Comparison of ENCODE assay signal across 12 mouse cellular contexts in the genomic region with DNA sequence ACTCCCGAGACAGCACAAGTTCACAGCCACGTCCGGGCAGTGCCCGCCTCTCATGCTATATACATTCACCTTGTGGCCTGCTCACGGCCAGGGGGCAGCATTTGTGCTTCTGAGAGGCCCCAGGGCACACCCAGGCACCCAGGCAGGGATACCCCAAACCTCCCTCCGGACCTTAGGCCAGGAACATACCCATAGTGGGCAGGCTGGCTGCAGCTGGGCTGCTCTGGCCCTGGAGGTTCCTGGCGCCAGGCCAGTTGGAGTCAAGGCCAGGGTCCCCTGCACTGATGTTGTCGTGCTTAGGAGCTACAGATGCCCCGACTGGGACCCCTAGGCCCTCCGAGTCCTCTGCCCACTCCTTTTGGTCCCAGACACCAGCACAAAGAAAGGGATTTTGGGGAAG. TPM values are rescaled to one million over a fixed set of nuclear protein-coding genes. Genes with fewer than 3 reads are reported as not detected.
A peak's percentile ranks its signal among the peaks of the same experiment; 100 is the strongest.
DNase-seq lines count a peak whose midpoint lies in the region; ATAC-seq and TF ChIP-seq lines count a peak whose summit lies in the region.
"Had no signal": no experiment of that assay in that cellular context is flagged by ENCODE, and none has a peak within 500 bp of the region (broad histone marks: within the 10 kb centered on the region; RNA-seq: fewer than 3 reads in every experiment).

No protein-coding gene starts in this region.

- H3K9ac ChIP-seq in kidney, postnatal 0 days (ENCODE audit: low read depth, low read length), result no peak overlapping the region
- no peak overlapping the region for H3K9ac ChIP-seq in hindbrain, embryonic 16.5 days (ENCODE audit: low read depth, low read length)

- no peak overlapping the region for H3K27ac ChIP-seq in kidney, postnatal 0 days
- H3K27ac ChIP-seq in hindbrain, embryonic 16.5 days (ENCODE audit: low read depth, low read length), result peak overlapping the region; percentile 66; the same call in 1 of the 2 replicates
- H3K27ac ChIP-seq in gastrocnemius, adult 2 months, result no peak overlapping the region

- no peak overlapping the region for H3K4me2 ChIP-seq in kidney, postnatal 0 days (ENCODE audit: low read length)
- H3K4me2 ChIP-seq in hindbrain, embryonic 16.5 days (ENCODE audit: low read length), result no peak overlapping the region

- intact Hi-C loops in gastrocnemius, adult 2 months (cut with DNase I), result no loop called here

- TF ChIP-seq CTCF in kidney, postnatal 0 days (IDR thresholded peaks at IDR 0.05; ENCODE audit: low read depth), result peak; percentile 18; the same call in 1 of the 2 replicates
- no peak for TF ChIP-seq CTCF in gastrocnemius, adult 2 months (IDR thresholded peaks at IDR 0.05)

- no peak for DNase-seq in kidney, postnatal 0 days (ENCODE audit: low spot score)
- DNase-seq in kidney, adult 9 months, result no peak
- peak; percentile 5 for DNase-seq in thymus, postnatal 14 days
- no peak for DNase-seq in thymus, adult 18-20 months
- no peak for DNase-seq in gastrocnemius, adult 2 months
- DNase-seq: heart, postnatal 4 days; layer of hippocampus, postnatal 36 days; thymus, postnatal 4 days had no signal

- no peaks in the 10 kb centered on the region for H3K4me1 ChIP-seq in kidney, postnatal 0 days (replicated peaks; ENCODE audit: insufficient read depth, low read length)
- H3K4me1 ChIP-seq in hindbrain, embryonic 16.5 days (ENCODE audit: control insufficient read depth, insufficient read depth, low read depth, low read length), result peaks cover 2% of the 10 kb centered on the region; the same call in 1 of the 2 replicates

- H3K27me3 ChIP-seq in kidney, postnatal 0 days (ENCODE audit: insufficient read depth, low read length), result no peaks in the 10 kb centered on the region
- no peaks in the 10 kb centered on the region for H3K27me3 ChIP-seq in hindbrain, embryonic 16.5 days (replicated peaks; ENCODE audit: control insufficient read depth, insufficient read depth, low read length)

- ATAC-seq in kidney, postnatal 0 days (replicated peaks; ENCODE audit: low FRiP score, low read depth), result no peak
- no peak for ATAC-seq in hindbrain, embryonic 16.5 days
- ATAC-seq in cerebellum, adult (ENCODE audit: insufficient number of reproducible peaks, low FRiP score, low TSS enrichment), result no peak

- no peaks in the 10 kb centered on the region for H3K9me3 ChIP-seq in kidney, postnatal 0 days (replicated peaks; ENCODE audit: low read length)
- no peaks in the 10 kb centered on the region for H3K9me3 ChIP-seq in hindbrain, embryonic 16.5 days (ENCODE audit: control insufficient read depth, low read length)

- peaks cover 18% of the 10 kb centered on the region for H3K36me3 ChIP-seq in kidney, postnatal 0 days (ENCODE audit: insufficient read depth, low read length)
- H3K36me3 ChIP-seq in hindbrain, embryonic 16.5 days (ENCODE audit: control insufficient read depth, insufficient read depth, low read length), result peaks cover 33% of the 10 kb centered on the region

- H3K4me3 ChIP-seq in kidney, postnatal 0 days (replicated peaks; ENCODE audit: low read depth, low read length), result no peak overlapping the region
- H3K4me3 ChIP-seq in hindbrain, embryonic 16.5 days (ENCODE audit: low read length), result no peak overlapping the region
- H3K4me3 ChIP-seq in gastrocnemius, adult 2 months, result no peak overlapping the region
- H3K4me3 ChIP-seq: myocyte had no signal

- WGBS in kidney, postnatal 0 days, result 61% methylated on average over 10 of the region's 10 CpGs
- WGBS in hindbrain, embryonic 16.5 days, result 60% methylated on average over 10 of the region's 10 CpGs

RNA-seq across cellular contexts. Expression of gene Lfng, which starts 14.4 kb away (rescaled TPM):
- 28.8 and 33.4 TPM in 2 replicates for polyA plus RNA-seq in kidney, postnatal 0 days (2015; fragmentation: Nextera tagmentation; extraction: Ambion mirVana)
- 27.1 and 30.2 TPM in 2 replicates for polyA plus RNA-seq in hindbrain, embryonic 16.5 days (2015; fragmentation: Nextera tagmentation; extraction: Ambion mirVana)
- 1 to 10 TPM; 3.2 to 6.1 TPM for total RNA-seq in gastrocnemius, adult 2 months (2021)

RNA-seq across cellular contexts. Expression of gene Ttyh3, which starts 27.3 kb away (rescaled TPM):
- 21.7 and 25.3 TPM in 2 replicates for polyA plus RNA-seq in kidney, postnatal 0 days (2015; fragmentation: Nextera tagmentation; extraction: Ambion mirVana)
- 56.0 and 68.9 TPM in 2 replicates for polyA plus RNA-seq in hindbrain, embryonic 16.5 days (2015; fragmentation: Nextera tagmentation; extraction: Ambion mirVana)
- 1 to 10 TPM; 4.0 to 4.4 TPM for total RNA-seq in gastrocnemius, adult 2 months (2021)

RNA-seq across cellular contexts. Expression of gene Grifin, which starts 56.6 kb away (rescaled TPM):
- polyA plus RNA-seq in kidney, postnatal 0 days (2015; fragmentation: Nextera tagmentation; extraction: Ambion mirVana), result not detected in 2 replicates
- polyA plus RNA-seq in hindbrain, embryonic 16.5 days (2015; fragmentation: Nextera tagmentation; extraction: Ambion mirVana), result 0.36 TPM in 1 of 2 replicates, not detected in the other
- not detected for total RNA-seq in gastrocnemius, adult 2 months (2021)
- total RNA-seq: heart, postnatal 4 days had no signal
- polyA plus RNA-seq: lung, embryonic 16.5 days; myocyte had no signal
